ENCODE assay signal across 8 mouse cellular contexts in the genomic region with DNA sequence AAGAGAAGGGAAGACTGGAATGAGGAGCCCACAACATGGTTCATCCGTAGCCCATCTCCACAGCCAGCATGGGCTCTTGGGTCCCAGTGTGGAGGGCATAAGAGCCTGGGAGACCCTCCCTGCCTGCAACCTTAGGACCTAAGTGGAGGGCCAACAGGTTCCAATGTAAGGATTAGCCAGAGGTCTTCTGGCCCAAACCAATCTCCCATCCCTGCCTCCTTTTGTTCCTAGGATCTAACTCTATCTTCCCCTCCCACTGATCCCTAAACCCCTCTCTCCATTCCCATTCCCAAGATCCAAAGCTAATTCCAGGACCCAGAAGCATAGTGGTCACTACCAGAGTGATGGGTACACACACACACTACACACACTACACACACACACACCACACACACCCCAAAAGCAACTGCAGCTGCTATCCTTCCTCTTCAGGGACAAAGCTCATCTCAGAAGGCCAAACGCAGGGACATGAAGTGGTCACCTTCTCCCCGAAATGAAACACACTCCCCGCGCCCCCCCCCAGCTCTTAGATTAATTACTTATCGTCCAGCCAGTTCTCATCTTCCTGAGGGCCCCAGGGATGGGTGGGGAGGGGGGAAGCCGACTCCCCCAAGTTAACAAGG. TPM values are rescaled to one million over a fixed set of nuclear protein-coding genes. Genes with fewer than 3 reads are reported as not detected.
DNase-seq lines count a peak whose midpoint lies in the region; ATAC-seq and TF ChIP-seq lines count a peak whose summit lies in the region.

No protein-coding gene starts in this region.

- ATAC-seq in embryonic facial prominence, embryonic 12.5 days (ENCODE audit: insufficient number of reproducible peaks, insufficient read depth, low FRiP score, low TSS enrichment) = no peak
- no peak for ATAC-seq in hindbrain, embryonic 16.5 days
- ATAC-seq in midbrain, postnatal 0 days (ENCODE audit: low FRiP score) = no peak

- H3K36me3 ChIP-seq in embryonic facial prominence, embryonic 12.5 days = no peaks in the 10 kb centered on the region
- H3K36me3 ChIP-seq in hindbrain, embryonic 16.5 days (ENCODE audit: control insufficient read depth, insufficient read depth, low read length) = no peaks in the 10 kb centered on the region
- no peaks in the 10 kb centered on the region for H3K36me3 ChIP-seq in midbrain, postnatal 0 days (ENCODE audit: insufficient read depth, low read length)

- H3K27me3 ChIP-seq in embryonic facial prominence, embryonic 12.5 days = no peaks in the 10 kb centered on the region
- no peaks in the 10 kb centered on the region for H3K27me3 ChIP-seq in hindbrain, embryonic 16.5 days (replicated peaks; ENCODE audit: control insufficient read depth, insufficient read depth, low read length)
- no peaks in the 10 kb centered on the region for H3K27me3 ChIP-seq in midbrain, postnatal 0 days (ENCODE audit: insufficient read depth, low read length)

- 17% methylated on average over 7 of the region's 7 CpGs for WGBS in embryonic facial prominence, embryonic 12.5 days
- 8% methylated on average over 7 of the region's 7 CpGs for WGBS in hindbrain, embryonic 16.5 days
- WGBS in midbrain, postnatal 0 days = 8% methylated on average over 7 of the region's 7 CpGs

- no peaks in the 10 kb centered on the region for H3K9me3 ChIP-seq in embryonic facial prominence, embryonic 12.5 days
- no peaks in the 10 kb centered on the region for H3K9me3 ChIP-seq in hindbrain, embryonic 16.5 days (ENCODE audit: control insufficient read depth, low read length)
- H3K9me3 ChIP-seq in midbrain, postnatal 0 days (ENCODE audit: low read length) = no peaks in the 10 kb centered on the region

- no peak for DNase-seq in left cerebral cortex, adult 2 months (ENCODE audit: extremely low spot score in 1 of 2, low spot score in 2 of 2)
- DNase-seq in left cerebral cortex, adult 18-20 months (ENCODE audit: low spot score in 2 of 2) = no peak
- no peak for DNase-seq in midbrain, postnatal 0 days (ENCODE audit: low spot score)
- no peak for DNase-seq in B cell, adult 2 months
- DNase-seq in kidney, postnatal 14 days = no peak
- no peak for DNase-seq in embryo, embryonic 11 days

- H3K4me3 ChIP-seq in left cerebral cortex, adult 2 months = peak overlapping the region; percentile 72
- H3K4me3 ChIP-seq in embryonic facial prominence, embryonic 12.5 days = peak overlapping the region; percentile 92
- H3K4me3 ChIP-seq in hindbrain, embryonic 16.5 days (ENCODE audit: low read length) = peak overlapping the region; percentile 84
- H3K4me3 ChIP-seq in midbrain, postnatal 0 days (ENCODE audit: low read depth, low read length) = peak overlapping the region; percentile 93

- peak overlapping the region; percentile 87 for H3K4me2 ChIP-seq in embryonic facial prominence, embryonic 12.5 days (replicated peaks)
- peak overlapping the region; percentile 63 for H3K4me2 ChIP-seq in hindbrain, embryonic 16.5 days (ENCODE audit: low read length)
- H3K4me2 ChIP-seq in midbrain, postnatal 0 days (ENCODE audit: low read depth, low read length, poor library complexity, severe bottlenecking) = peak overlapping the region; percentile 78

- intact Hi-C loops in left cerebral cortex, adult 2 months (cut with DNase I) = loop anchor here (1.0 to 2.0 kb wide), 2 partner anchors 10 to 40 kb away; partner anchors contain the start of gene G6pc3

- peak overlapping the region; percentile 93 for H3K9ac ChIP-seq in embryonic facial prominence, embryonic 12.5 days
- peak overlapping the region; percentile 94 for H3K9ac ChIP-seq in hindbrain, embryonic 16.5 days (ENCODE audit: low read depth, low read length)
- H3K9ac ChIP-seq in midbrain, postnatal 0 days (replicated peaks; ENCODE audit: low read length, poor library complexity, severe bottlenecking) = peak overlapping the region; percentile 94

- peaks cover 46% of the 10 kb centered on the region for H3K4me1 ChIP-seq in embryonic facial prominence, embryonic 12.5 days
- peaks cover 44% of the 10 kb centered on the region for H3K4me1 ChIP-seq in hindbrain, embryonic 16.5 days (ENCODE audit: control insufficient read depth, insufficient read depth, low read depth, low read length)
- peaks cover 24% of the 10 kb centered on the region for H3K4me1 ChIP-seq in midbrain, postnatal 0 days (ENCODE audit: insufficient read depth, low read length)

- peak overlapping the region; percentile 94 for H3K27ac ChIP-seq in left cerebral cortex, adult 2 months
- H3K27ac ChIP-seq in embryonic facial prominence, embryonic 12.5 days = no peak overlapping the region
- H3K27ac ChIP-seq in hindbrain, embryonic 16.5 days (ENCODE audit: low read depth, low read length) = peak overlapping the region; percentile 90
- peak overlapping the region; percentile 84 for H3K27ac ChIP-seq in midbrain, postnatal 0 days (ENCODE audit: low read depth, low read length)

- no peak for TF ChIP-seq CTCF in left cerebral cortex, adult 2 months (IDR thresholded peaks at IDR 0.05)
- TF ChIP-seq CTCF in midbrain, postnatal 0 days (IDR thresholded peaks at IDR 0.05) = no peak

RNA-seq across cellular contexts. Expression of gene Hdac5, which starts 1.2 kb away (rescaled TPM):
- total RNA-seq in left cerebral cortex, adult 2 months (2021) = 100 to 1,000 TPM; 286 to 315 TPM
- 100 to 1,000 TPM; 298 to 303 TPM for total RNA-seq in left cerebral cortex, adult 18-20 months (2021)
- polyA plus RNA-seq in embryonic facial prominence, embryonic 12.5 days (2016; fragmentation: Nextera tagmentation; extraction: Ambion mirVana) = 70.0 and 80.0 TPM in 2 replicates
- 75.8 and 83.0 TPM in 2 replicates for polyA plus RNA-seq in hindbrain, embryonic 16.5 days (2015; fragmentation: Nextera tagmentation; extraction: Ambion mirVana)
- total RNA-seq in midbrain, postnatal 0 days (2014; rRNA removed) = 183 and 263 TPM in 2 replicates
- 61.9 and 65.9 TPM in 2 replicates for polyA plus RNA-seq in midbrain, postnatal 0 days (2015; fragmentation: Nextera tagmentation; extraction: Ambion mirVana)

RNA-seq across cellular contexts. Expression of gene BC030867, which starts 19.9 kb away (rescaled TPM):
- total RNA-seq in left cerebral cortex, adult 2 months (2021) = 1 to 10 TPM; 1.0 to 2.0 TPM
- 1 to 10 TPM; 1.0 to 2.3 TPM for total RNA-seq in left cerebral cortex, adult 18-20 months (2021)
- polyA plus RNA-seq in embryonic facial prominence, embryonic 12.5 days (2016; fragmentation: Nextera tagmentation; extraction: Ambion mirVana) = 20.6 and 21.7 TPM in 2 replicates
- polyA plus RNA-seq in hindbrain, embryonic 16.5 days (2015; fragmentation: Nextera tagmentation; extraction: Ambion mirVana) = 2.9 and 3.6 TPM in 2 replicates
- total RNA-seq in midbrain, postnatal 0 days (2014; rRNA removed) = 2.1 TPM in 2 replicates
- polyA plus RNA-seq in midbrain, postnatal 0 days (2015; fragmentation: Nextera tagmentation; extraction: Ambion mirVana) = 0.53 and 0.60 TPM in 2 replicates

RNA-seq across cellular contexts. Expression of gene G6pc3, which starts 39.3 kb away (rescaled TPM):
- 10 to 100 TPM; 62.9 to 69.8 TPM for total RNA-seq in left cerebral cortex, adult 2 months (2021)
- 10 to 100 TPM; 67.9 to 68.2 TPM for total RNA-seq in left cerebral cortex, adult 18-20 months (2021)
- polyA plus RNA-seq in embryonic facial prominence, embryonic 12.5 days (2016; fragmentation: Nextera tagmentation; extraction: Ambion mirVana) = 30.3 and 31.3 TPM in 2 replicates
- 44.3 and 45.9 TPM in 2 replicates for polyA plus RNA-seq in hindbrain, embryonic 16.5 days (2015; fragmentation: Nextera tagmentation; extraction: Ambion mirVana)
- 43.1 and 68.5 TPM in 2 replicates for total RNA-seq in midbrain, postnatal 0 days (2014; rRNA removed)
- 42.0 and 48.7 TPM in 2 replicates for polyA plus RNA-seq in midbrain, postnatal 0 days (2015; fragmentation: Nextera tagmentation; extraction: Ambion mirVana)

RNA-seq across cellular contexts. Expression of gene Asb16, which starts 39.8 kb away (rescaled TPM):
- 1 to 10 TPM; 1.2 to 1.4 TPM for total RNA-seq in left cerebral cortex, adult 2 months (2021)
- 1 to 10 TPM; 2.2 to 2.9 TPM for total RNA-seq in left cerebral cortex, adult 18-20 months (2021)
- polyA plus RNA-seq in embryonic facial prominence, embryonic 12.5 days (2016; fragmentation: Nextera tagmentation; extraction: Ambion mirVana) = 0.10 and 0.18 TPM in 2 replicates
- polyA plus RNA-seq in hindbrain, embryonic 16.5 days (2015; fragmentation: Nextera tagmentation; extraction: Ambion mirVana) = 0.09 and 0.11 TPM in 2 replicates
- total RNA-seq in midbrain, postnatal 0 days (2014; rRNA removed) = 2.3 and 2.5 TPM in 2 replicates
- 0.28 and 0.32 TPM in 2 replicates for polyA plus RNA-seq in midbrain, postnatal 0 days (2015; fragmentation: Nextera tagmentation; extraction: Ambion mirVana)

RNA-seq across cellular contexts. Expression of gene Lsm12, which starts 43.7 kb away (rescaled TPM):
- total RNA-seq in left cerebral cortex, adult 2 months (2021) = 10 to 100 TPM; 55.2 to 58.9 TPM
- total RNA-seq in left cerebral cortex, adult 18-20 months (2021) = 10 to 100 TPM; 55.0 to 64.2 TPM
- 104 and 108 TPM in 2 replicates for polyA plus RNA-seq in embryonic facial prominence, embryonic 12.5 days (2016; fragmentation: Nextera tagmentation; extraction: Ambion mirVana)
- polyA plus RNA-seq in hindbrain, embryonic 16.5 days (2015; fragmentation: Nextera tagmentation; extraction: Ambion mirVana) = 99.0 and 116 TPM in 2 replicates
- 77.7 and 86.2 TPM in 2 replicates for total RNA-seq in midbrain, postnatal 0 days (2014; rRNA removed)
- polyA plus RNA-seq in midbrain, postnatal 0 days (2015; fragmentation: Nextera tagmentation; extraction: Ambion mirVana) = 130 and 147 TPM in 2 replicates
